Mouse (Mus musculus): Measurements from ENCODE around the gene B230118H07Rik. TPM values are rescaled to one million over a fixed set of nuclear protein-coding genes. Genes with fewer than 3 reads are reported as not detected.

The B230118H07Rik gene
- total and polyA plus RNA-seq, 3 experiments: 5.0 to 12.6 (median 9.7) TPM

DNA sequence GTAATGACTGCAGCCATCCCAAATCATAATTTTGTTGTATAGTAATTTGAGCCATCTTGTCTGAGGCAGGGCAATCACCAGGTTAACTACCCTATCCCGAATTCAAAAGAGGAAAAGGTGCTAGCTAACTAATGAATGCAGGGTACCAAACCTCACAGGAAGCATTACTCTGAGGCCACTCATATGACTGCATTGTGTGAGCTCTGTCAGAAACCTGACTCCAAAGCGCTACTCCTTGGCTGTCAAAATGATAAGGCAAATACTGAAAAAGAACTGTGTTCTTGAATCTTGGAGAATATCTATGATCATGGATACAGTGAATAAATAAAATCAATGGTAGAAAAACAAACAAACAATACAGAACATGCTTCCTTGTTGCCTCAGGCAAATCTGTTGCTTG, 69.3 kb downstream of the B230118H07Rik start:
- in situ Hi-C loops (cut with MboI; ENCODE audit: low pct_ligation_motif_present, low pct_unique_long_range_greater_than_20kb, low sequenced_read_pairs) (no loop called here), dilution Hi-C loops (cut with MboI; ENCODE audit: extremely low pct_ligation_motif_present, extremely low pct_unique_long_range_greater_than_20kb, low sequenced_read_pairs) (no loop called here)
- H3K36me3 ChIP-seq (replicated peaks in 1 of 2; ENCODE audit: control insufficient read depth in 1 of 2, insufficient read depth in 1 of 2, low read length in 1 of 2): no peaks in the 10 kb centered on the region
- DNase-seq (ENCODE audit: extremely low read depth): no peak
- no peaks in the 10 kb centered on the region for H3K79me2 ChIP-seq (replicated peaks; ENCODE audit: control insufficient read depth, extremely low read depth, insufficient read depth, poor library complexity, severe bottlenecking)
- no peak overlapping the region for H3K4me2 ChIP-seq (ENCODE audit: insufficient read depth, low read depth, poor library complexity, severe bottlenecking)
- no peak overlapping the region for H3K27ac ChIP-seq (ENCODE audit: insufficient read depth, low read depth)
- H3K4me3 ChIP-seq (replicated peaks in 1 of 3; ENCODE audit: low read depth in 2 of 3, low read length in 2 of 3, poor library complexity in 1 of 3): no peak overlapping the region
- no peaks in the 10 kb centered on the region for H3K9me3 ChIP-seq (replicated peaks; ENCODE audit: low read length)
- peaks cover 3% of the 10 kb centered on the region for H3K27me3 ChIP-seq (replicated peaks)
- no peak overlapping the region for H3K9ac ChIP-seq (ENCODE audit: insufficient read depth, low read depth)
- TF ChIP-seq ZNF384 (IDR thresholded peaks at IDR 0.05; ENCODE audit: low read depth, low read length) (no peak), GABPA (IDR thresholded peaks at IDR 0.05; ENCODE audit: insufficient replicate concordance, low read depth, low read length) (no peak), POLR2AphosphoS2 (IDR thresholded peaks at IDR 0.05; ENCODE audit: low read depth, low read length) (no peak), USF2 (conservative IDR thresholded peaks at IDR 0.05; ENCODE audit: low read depth, low read length) (no peak), NRF1 (IDR thresholded peaks at IDR 0.05; ENCODE audit: low read depth, low read length) (no peak), ZC3H11A (IDR thresholded peaks at IDR 0.05; ENCODE audit: low read depth, low read length) (no peak), TCF12 (IDR thresholded peaks at IDR 0.05; ENCODE audit: low read depth, low read length) (no peak), SMC3 (IDR thresholded peaks at IDR 0.05; ENCODE audit: low read depth, low read length) (no peak), ELF1 (IDR thresholded peaks at IDR 0.05; ENCODE audit: low read depth, low read length) (no peak), MYC (IDR thresholded peaks at IDR 0.05; ENCODE audit: low read depth, low read length) (no peak), BHLHE40 (IDR thresholded peaks at IDR 0.05; ENCODE audit: low read depth, low read length) (no peak), CTCF (conservative IDR thresholded peaks at IDR 0.05 in 1 of 2, IDR thresholded peaks at IDR 0.05 in 1 of 2; ENCODE audit: low read depth in 2 of 2, low read length in 2 of 2) (no peak), POLR2A (IDR thresholded peaks at IDR 0.05; ENCODE audit: low read depth, low read length) (no peak), ETS1 (conservative IDR thresholded peaks at IDR 0.05; ENCODE audit: low read depth, low read length) (no peak), EP300 (IDR thresholded peaks at IDR 0.05; ENCODE audit: low read length) (no peak), MAZ (IDR thresholded peaks at IDR 0.05; ENCODE audit: low read depth, low read length) (no peak), NELFE (IDR thresholded peaks at IDR 0.05; ENCODE audit: low read depth, low read length) (no peak), HCFC1 (IDR thresholded peaks at IDR 0.05; ENCODE audit: low read depth, low read length) (no peak)
- H3K4me1 ChIP-seq (ENCODE audit: control insufficient read depth in 1 of 2, insufficient read depth in 2 of 2): peaks cover 0 to 12% of the 10 kb centered on the region in 2 experiments; a peak in 2 of 4 replicates

DNA sequence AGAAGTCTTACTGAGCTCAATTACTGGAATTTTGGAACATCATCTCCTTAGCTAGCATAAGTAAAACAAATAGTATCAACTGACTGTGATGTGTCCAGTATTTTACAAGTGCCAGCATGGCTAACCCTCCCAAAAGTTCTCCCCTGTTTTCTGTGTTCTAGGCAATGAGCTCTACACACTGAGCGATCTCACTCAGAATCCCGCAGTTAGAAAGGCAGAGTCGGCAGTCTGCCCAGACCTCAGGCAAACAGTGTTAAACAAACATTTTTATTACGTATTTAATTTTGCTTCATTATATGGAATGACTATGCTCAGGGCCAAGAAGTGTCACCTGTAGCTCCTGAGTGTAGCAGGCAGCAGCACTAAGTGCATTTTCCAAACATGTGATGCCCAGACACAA, 72.1 kb downstream of the B230118H07Rik start:
- H3K27ac ChIP-seq (ENCODE audit: insufficient read depth, low read depth): no peak overlapping the region
- dilution Hi-C loops (cut with MboI; ENCODE audit: extremely low pct_ligation_motif_present, extremely low pct_unique_long_range_greater_than_20kb, low sequenced_read_pairs): no loop called here
- in situ Hi-C loops (cut with MboI; ENCODE audit: low pct_ligation_motif_present, low pct_unique_long_range_greater_than_20kb, low sequenced_read_pairs): no loop called here
- no peaks in the 10 kb centered on the region for H3K9me3 ChIP-seq (replicated peaks; ENCODE audit: low read length)
- H3K79me2 ChIP-seq (replicated peaks; ENCODE audit: control insufficient read depth, extremely low read depth, insufficient read depth, poor library complexity, severe bottlenecking): no peaks in the 10 kb centered on the region
- H3K4me3 ChIP-seq (replicated peaks in 1 of 3; ENCODE audit: low read depth in 2 of 3, low read length in 2 of 3, poor library complexity in 1 of 3): no peak overlapping the region
- H3K4me1 ChIP-seq (ENCODE audit: control insufficient read depth in 1 of 2, insufficient read depth in 2 of 2): peaks cover 0 to 12% of the 10 kb centered on the region in 2 experiments; a peak in 2 of 4 replicates
- H3K36me3 ChIP-seq (replicated peaks in 1 of 2; ENCODE audit: control insufficient read depth in 1 of 2, insufficient read depth in 1 of 2, low read length in 1 of 2): no peaks in the 10 kb centered on the region
- H3K9ac ChIP-seq (ENCODE audit: insufficient read depth, low read depth): no peak overlapping the region
- DNase-seq (ENCODE audit: extremely low read depth): no peak
- peaks cover 4% of the 10 kb centered on the region for H3K27me3 ChIP-seq (replicated peaks)
- TF ChIP-seq POLR2A (IDR thresholded peaks at IDR 0.05; ENCODE audit: low read depth, low read length): no peak
- no peak for TF ChIP-seq CTCF (conservative IDR thresholded peaks at IDR 0.05 in 1 of 2, IDR thresholded peaks at IDR 0.05 in 1 of 2; ENCODE audit: low read depth in 2 of 2, low read length in 2 of 2)
- TF ChIP-seq SIN3A (IDR thresholded peaks at IDR 0.05; ENCODE audit: low read length): no peak
- no peak for TF ChIP-seq E2F4 (IDR thresholded peaks at IDR 0.05; ENCODE audit: insufficient replicate concordance, low read depth, low read length)
- no peak for TF ChIP-seq ZNF384 (IDR thresholded peaks at IDR 0.05; ENCODE audit: low read depth, low read length)
- TF ChIP-seq TBP (conservative IDR thresholded peaks at IDR 0.05; ENCODE audit: low read depth, low read length): no peak
- no peak for TF ChIP-seq MAFK (IDR thresholded peaks at IDR 0.05; ENCODE audit: insufficient replicate concordance, low read length)
- no peak for TF ChIP-seq NRF1 (IDR thresholded peaks at IDR 0.05; ENCODE audit: low read depth, low read length)
- no peak for TF ChIP-seq NELFE (IDR thresholded peaks at IDR 0.05; ENCODE audit: low read depth, low read length)
- TF ChIP-seq HCFC1 (IDR thresholded peaks at IDR 0.05; ENCODE audit: low read depth, low read length): no peak
- no peak for TF ChIP-seq EP300 (IDR thresholded peaks at IDR 0.05; ENCODE audit: low read length)
- TF ChIP-seq JUN (IDR thresholded peaks at IDR 0.05; ENCODE audit: insufficient read depth, low read depth, low read length): no peak
- no peak for TF ChIP-seq ZMIZ1 (IDR thresholded peaks at IDR 0.05; ENCODE audit: low read depth, low read length)
- TF ChIP-seq CHD1 (IDR thresholded peaks at IDR 0.05; ENCODE audit: low read depth, low read length): no peak
- TF ChIP-seq GABPA (IDR thresholded peaks at IDR 0.05; ENCODE audit: insufficient replicate concordance, low read depth, low read length): no peak
- TF ChIP-seq JUND (conservative IDR thresholded peaks at IDR 0.05; ENCODE audit: low read depth, low read length): no peak
- no peak for TF ChIP-seq MYC (IDR thresholded peaks at IDR 0.05; ENCODE audit: low read depth, low read length)
- no peak for TF ChIP-seq SMC3 (IDR thresholded peaks at IDR 0.05; ENCODE audit: low read depth, low read length)
- no peak for TF ChIP-seq MEF2A (IDR thresholded peaks at IDR 0.05; ENCODE audit: borderline replicate concordance, low read depth, low read length)
- no peak overlapping the region for H3K4me2 ChIP-seq (ENCODE audit: insufficient read depth, low read depth, poor library complexity, severe bottlenecking)
